Mouse (Mus musculus): ENCODE measurements around the gene Fbxo40. TPM values are rescaled to one million over a fixed set of nuclear protein-coding genes. Genes with fewer than 3 reads are reported as not detected.

The Fbxo40 gene
- polyA plus RNA-seq, 1 experiment, result 1.3 TPM

DNA sequence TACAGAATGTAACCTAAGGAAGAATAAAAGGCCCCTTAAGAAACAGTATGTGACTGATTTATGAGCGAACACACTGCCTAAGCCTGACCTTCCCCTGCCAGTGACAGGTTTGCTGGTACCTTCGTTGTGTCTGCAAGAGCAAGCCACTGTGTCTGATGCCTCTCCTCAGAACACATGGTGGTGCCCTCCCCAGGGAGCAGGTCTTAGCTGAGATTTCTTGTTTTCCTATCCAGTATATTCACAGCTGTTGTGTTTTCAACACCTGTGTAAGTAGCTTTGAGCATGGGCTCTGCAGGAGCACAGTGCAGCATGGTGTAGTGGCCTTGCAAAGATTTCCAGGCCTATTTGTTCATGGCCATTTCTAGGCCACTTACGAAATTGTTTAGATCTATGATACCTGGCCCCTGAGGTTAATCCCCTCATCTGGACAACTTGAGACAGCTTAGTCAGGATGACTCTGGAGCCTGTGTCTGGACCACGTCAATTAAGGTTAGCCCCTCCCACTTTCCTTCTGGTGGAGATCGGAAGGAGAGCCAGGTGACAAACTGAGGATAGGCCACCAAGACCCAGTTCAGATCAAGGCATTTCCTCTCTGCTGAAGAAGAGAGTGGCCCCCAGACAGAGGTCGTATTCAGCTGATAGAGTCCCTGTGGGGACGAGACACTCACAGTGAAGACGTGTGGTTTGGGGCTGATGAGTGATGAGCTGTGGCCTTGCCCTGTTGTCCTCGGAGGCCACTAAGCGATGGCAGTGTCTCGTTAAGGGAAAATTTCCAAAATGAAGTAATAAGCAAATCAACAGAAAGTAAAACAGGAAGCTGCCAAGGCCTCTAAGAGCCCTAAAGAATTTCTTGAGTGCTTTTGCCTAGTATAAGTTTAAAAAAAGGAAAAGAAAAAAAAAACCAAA lies 59.8 kb downstream of the Fbxo40 start:
- Histone ChIP-seq H3K4me2 (ENCODE audit: low read depth) (no peak overlapping the region), H3K4me3 (no peak overlapping the region), H3K79me2 (ENCODE audit: control insufficient read depth, insufficient read depth) (no peaks in the 10 kb centered on the region), H3ac (ENCODE audit: control insufficient read depth, insufficient read length) (no peak overlapping the region), H3K27me3 (ENCODE audit: control insufficient read depth, insufficient read depth, insufficient read length) (no peaks in the 10 kb centered on the region), H3K36me3 (ENCODE audit: control insufficient read depth, insufficient read depth) (peaks cover 31% of the 10 kb centered on the region)
- TF ChIP-seq SRF (IDR thresholded peaks at IDR 0.05; ENCODE audit: control insufficient read depth, insufficient read length, low read depth) (no peak), MYOD1 (IDR thresholded peaks at IDR 0.05; ENCODE audit: control insufficient read depth in 1 of 3, insufficient read length in 2 of 3, low read depth in 2 of 3) (no peak), MAX (IDR thresholded peaks at IDR 0.05; ENCODE audit: low read depth) (no peak), USF1 (IDR thresholded peaks at IDR 0.05; ENCODE audit: low read depth) (no peak), E2F4 (IDR thresholded peaks at IDR 0.05; ENCODE audit: insufficient read depth) (no peak), TCF12 (IDR thresholded peaks at IDR 0.05; ENCODE audit: insufficient read depth, poor library complexity, severe bottlenecking) (no peak), TCF3 (IDR thresholded peaks at IDR 0.05; ENCODE audit: insufficient read length, low read depth) (no peak)

GRCm38 (mm10) chr16:36929216-36929615 lies 61.1 kb downstream of the Fbxo40 start:
- Histone ChIP-seq H3K4me3 (no peak overlapping the region), H3ac (ENCODE audit: control insufficient read depth, insufficient read length) (no peak overlapping the region), H3K27me3 (ENCODE audit: control insufficient read depth, insufficient read depth, insufficient read length) (no peaks in the 10 kb centered on the region), H3K36me3 (ENCODE audit: control insufficient read depth, insufficient read depth) (peaks cover 35% of the 10 kb centered on the region), H3K79me2 (ENCODE audit: control insufficient read depth, insufficient read depth) (no peaks in the 10 kb centered on the region), H3K4me2 (ENCODE audit: low read depth) (no peak overlapping the region)
- no peak for TF ChIP-seq REST (IDR thresholded peaks at IDR 0.05; ENCODE audit: insufficient read depth, insufficient read length)
- no peak for TF ChIP-seq CEBPB (IDR thresholded peaks at IDR 0.05; ENCODE audit: insufficient read depth, poor library complexity, severe bottlenecking)
- no peak for TF ChIP-seq TCF12 (IDR thresholded peaks at IDR 0.05; ENCODE audit: insufficient read depth, poor library complexity, severe bottlenecking)
- TF ChIP-seq MYOD1 (IDR thresholded peaks at IDR 0.05; ENCODE audit: control insufficient read depth in 1 of 3, insufficient read length in 2 of 3, low read depth in 2 of 3), result no peak
- TF ChIP-seq E2F4 (IDR thresholded peaks at IDR 0.05; ENCODE audit: insufficient read depth), result no peak
- peak; percentile 22 for TF ChIP-seq POLR2AphosphoS2 (IDR thresholded peaks at IDR 0.05; ENCODE audit: insufficient read length, low read depth)
- no peak for TF ChIP-seq POLR2A (IDR thresholded peaks at IDR 0.05; ENCODE audit: insufficient read length, low read depth)

- H3K27me3 ChIP-seq (ENCODE audit: control insufficient read depth, insufficient read depth, insufficient read length), result no peaks in the 10 kb centered on the region
- H3K36me3 ChIP-seq (ENCODE audit: control insufficient read depth, insufficient read depth), result peaks cover 35% of the 10 kb centered on the region
- no peaks in the 10 kb centered on the region for H3K79me2 ChIP-seq (ENCODE audit: control insufficient read depth, insufficient read depth)
- TF ChIP-seq CEBPB (IDR thresholded peaks at IDR 0.05; ENCODE audit: insufficient read depth, poor library complexity, severe bottlenecking) (no peak), REST (IDR thresholded peaks at IDR 0.05; ENCODE audit: insufficient read depth, insufficient read length) (no peak), POLR2A (IDR thresholded peaks at IDR 0.05; ENCODE audit: insufficient read length, low read depth) (no peak), MYOG (IDR thresholded peaks at IDR 0.05; ENCODE audit: control insufficient read depth in 1 of 3, insufficient read depth in 1 of 3, insufficient read length in 2 of 3, low read depth in 2 of 3) (no peak), SRF (IDR thresholded peaks at IDR 0.05; ENCODE audit: control insufficient read depth, insufficient read length, low read depth) (no peak), MYOD1 (IDR thresholded peaks at IDR 0.05; ENCODE audit: control insufficient read depth in 1 of 3, insufficient read length in 2 of 3, low read depth in 2 of 3) (no peak), MAX (IDR thresholded peaks at IDR 0.05; ENCODE audit: low read depth) (no peak), USF1 (IDR thresholded peaks at IDR 0.05; ENCODE audit: low read depth) (no peak), E2F4 (IDR thresholded peaks at IDR 0.05; ENCODE audit: insufficient read depth) (no peak)
- H3ac ChIP-seq (ENCODE audit: control insufficient read depth, insufficient read length), result no peak overlapping the region
- H3K4me2 ChIP-seq (ENCODE audit: low read depth), result no peak overlapping the region
- H3K4me3 ChIP-seq, result no peak overlapping the region
These were observed 62.2 kb downstream of the Fbxo40 start for GRCm38 (mm10) chr16:36928106-36928500.

- H3K79me2 ChIP-seq (ENCODE audit: control insufficient read depth, insufficient read depth), result no peaks in the 10 kb centered on the region
- H3K27me3 ChIP-seq (ENCODE audit: control insufficient read depth, insufficient read depth, insufficient read length), result no peaks in the 10 kb centered on the region
- TF ChIP-seq TCF12 (IDR thresholded peaks at IDR 0.05; ENCODE audit: insufficient read depth, poor library complexity, severe bottlenecking), result no peak
- no peak for TF ChIP-seq SRF (IDR thresholded peaks at IDR 0.05; ENCODE audit: control insufficient read depth, insufficient read length, low read depth)
- TF ChIP-seq TCF3 (IDR thresholded peaks at IDR 0.05; ENCODE audit: insufficient read length, low read depth), result no peak
- TF ChIP-seq POLR2AphosphoS2 (IDR thresholded peaks at IDR 0.05; ENCODE audit: insufficient read length, low read depth), result no peak
- no peak for TF ChIP-seq E2F4 (IDR thresholded peaks at IDR 0.05; ENCODE audit: insufficient read depth)
- no peak for TF ChIP-seq CEBPB (IDR thresholded peaks at IDR 0.05; ENCODE audit: insufficient read depth, poor library complexity, severe bottlenecking)
- no peak for TF ChIP-seq MAX (IDR thresholded peaks at IDR 0.05; ENCODE audit: low read depth)
- TF ChIP-seq MYOD1 (IDR thresholded peaks at IDR 0.05; ENCODE audit: control insufficient read depth in 1 of 3, insufficient read length in 2 of 3, low read depth in 2 of 3), result no peak
- no peak for TF ChIP-seq USF1 (IDR thresholded peaks at IDR 0.05; ENCODE audit: low read depth)
- TF ChIP-seq REST (IDR thresholded peaks at IDR 0.05; ENCODE audit: insufficient read depth, insufficient read length), result no peak
- no peak for TF ChIP-seq POLR2A (IDR thresholded peaks at IDR 0.05; ENCODE audit: insufficient read length, low read depth)
- no peak for TF ChIP-seq MYOG (IDR thresholded peaks at IDR 0.05; ENCODE audit: control insufficient read depth in 1 of 3, insufficient read depth in 1 of 3, insufficient read length in 2 of 3, low read depth in 2 of 3)
- H3K36me3 ChIP-seq (ENCODE audit: control insufficient read depth, insufficient read depth), result peaks cover 39% of the 10 kb centered on the region
- no peak overlapping the region for H3K4me2 ChIP-seq (ENCODE audit: low read depth)
- H3ac ChIP-seq (ENCODE audit: control insufficient read depth, insufficient read length), result no peak overlapping the region
- H3K4me3 ChIP-seq, result no peak overlapping the region
These were observed 62.7 kb downstream of the Fbxo40 start for GRCm38 (mm10) chr16:36927495-36928105.
